Mouse (Mus musculus): ENCODE measurements around the gene Plin1. TPM values are rescaled to one million over a fixed set of nuclear protein-coding genes. Genes with fewer than 3 reads are reported as not detected.

Gene Plin1
- 1 to 10 TPM; 4.4 to 5.6 (median 5.0) TPM for total RNA-seq (2022)

- no peak for DNase-seq (ENCODE audit: low spot score)
Measured at GRCm38 (mm10) chr7:79732622-79733021, at the start of gene Plin1. Gene Plin1, minus strand, starts transcription at chr7:79732903.

GRCm38 (mm10) chr7:79782516-79782855 is 49.8 kb upstream of the Plin1 start:
- no peak for DNase-seq (ENCODE audit: low spot score)

GRCm38 (mm10) chr7:79781826-79782515 is 49.3 kb upstream of the Plin1 start:
- no peak for DNase-seq (ENCODE audit: low spot score)

- peak; percentile 81 for DNase-seq (ENCODE audit: low spot score)
Measured at GRCm38 (mm10) chr7:79780647-79781626, 48.2 kb upstream of the Plin1 start.

GRCm38 (mm10) chr7:79771561-79772512 is 39.1 kb upstream of the Plin1 start:
- DNase-seq (ENCODE audit: low spot score) = no peak

- DNase-seq (ENCODE audit: low spot score) = no peak
Measured at GRCm38 (mm10) chr7:79769664-79770063, 37.0 kb upstream of the Plin1 start.

GRCm38 (mm10) chr7:79765991-79766390 is 33.3 kb upstream of the Plin1 start:
- no peak for DNase-seq (ENCODE audit: low spot score)

- no peak for DNase-seq (ENCODE audit: low spot score)
Measured at GRCm38 (mm10) chr7:79762106-79762505, 29.4 kb upstream of the Plin1 start.

GRCm38 (mm10) chr7:79761124-79761876 is 28.6 kb upstream of the Plin1 start:
- no peak for DNase-seq (ENCODE audit: low spot score)

GRCm38 (mm10) chr7:79759766-79760165 is 27.1 kb upstream of the Plin1 start:
- no peak for DNase-seq (ENCODE audit: low spot score)

GRCm38 (mm10) chr7:79758176-79758575 is 25.5 kb upstream of the Plin1 start:
- no peak for DNase-seq (ENCODE audit: low spot score)

GRCm38 (mm10) chr7:79756334-79756733 is 23.6 kb upstream of the Plin1 start:
- no peak for DNase-seq (ENCODE audit: low spot score)

- DNase-seq (ENCODE audit: low spot score) = no peak
Measured at GRCm38 (mm10) chr7:79749511-79749910, 16.8 kb upstream of the Plin1 start.

GRCm38 (mm10) chr7:79747659-79748058 is 15.0 kb upstream of the Plin1 start:
- no peak for DNase-seq (ENCODE audit: low spot score)

GRCm38 (mm10) chr7:79744585-79744984 is 11.9 kb upstream of the Plin1 start:
- DNase-seq (ENCODE audit: low spot score) = no peak

- no peak for DNase-seq (ENCODE audit: low spot score)
Measured at GRCm38 (mm10) chr7:79744051-79744450, 11.3 kb upstream of the Plin1 start.

GRCm38 (mm10) chr7:79742659-79743536 is 10.2 kb upstream of the Plin1 start, which contains the start of the genes Pex11a and Wdr93:
Gene Pex11a, minus strand, starts transcription at chr7:79743131.
Gene Wdr93, plus strand, starts transcription at chr7:79743163.
- DNase-seq (ENCODE audit: low spot score) = peak; percentile 60

GRCm38 (mm10) chr7:79742277-79742658 is 9.6 kb upstream of the Plin1 start:
- DNase-seq (ENCODE audit: low spot score) = no peak

GRCm38 (mm10) chr7:79740279-79740678 is 7.6 kb upstream of the Plin1 start:
- DNase-seq (ENCODE audit: low spot score) = no peak

- no peak for DNase-seq (ENCODE audit: low spot score)
Measured at GRCm38 (mm10) chr7:79738913-79739312, 6.2 kb upstream of the Plin1 start.
